Mouse (Mus musculus) urinary bladder, postnatal 4 days (tissue): Measurements from ENCODE around the gene Gipc1.

Source experiments
- DNase-seq, 2 experiments: peaks; one replicate each; pipeline ENCODE4 v3.0.0; 2021 to 2022; ENCODE audit warnings: low spot score in 2 of 2

The Gipc1 gene

GRCm38 (mm10) chr8:83648031-83648430 is 4.4 kb upstream of the Gipc1 start:
- no peak for DNase-seq

GRCm38 (mm10) chr8:83649699-83650098 is 2.8 kb upstream of the Gipc1 start:
- DNase-seq: no peak

- DNase-seq: no peak
Measured at GRCm38 (mm10) chr8:83652744-83653661, 526 bp downstream of the Gipc1 start.

GRCm38 (mm10) chr8:83653662-83654017 is 1.2 kb downstream of the Gipc1 start:
- DNase-seq: no peak

GRCm38 (mm10) chr8:83654725-83655124 is 2.2 kb downstream of the Gipc1 start:
- no peak for DNase-seq

- no peak for DNase-seq
Measured at GRCm38 (mm10) chr8:83656043-83656442, 3.6 kb downstream of the Gipc1 start.

GRCm38 (mm10) chr8:83656484-83657246 is 4.2 kb downstream of the Gipc1 start:
- no peak for DNase-seq

GRCm38 (mm10) chr8:83660545-83660944 is 8.1 kb downstream of the Gipc1 start:
- DNase-seq: no peak

GRCm38 (mm10) chr8:83660995-83661680 is 8.7 kb downstream of the Gipc1 start:
- no peak for DNase-seq

GRCm38 (mm10) chr8:83662421-83662826 is 9.9 kb downstream of the Gipc1 start:
- peak; percentile 84 to 94 for DNase-seq

GRCm38 (mm10) chr8:83664096-83664495 is 11.6 kb downstream of the Gipc1 start:
- DNase-seq: no peak

GRCm38 (mm10) chr8:83664931-83665625 is 12.6 kb downstream of the Gipc1 start:
- DNase-seq: peak in 1 of 2 experiments; percentile 66

GRCm38 (mm10) chr8:83665969-83666865 is 13.7 kb downstream of the Gipc1 start, which contains the start of gene Ptger1:
Gene Ptger1 (plus strand): TSS chr8:83666678.
- peak in 1 of 2 experiments; percentile 67 for DNase-seq

GRCm38 (mm10) chr8:83666866-83667234 is 14.4 kb downstream of the Gipc1 start:
- no peak for DNase-seq

- DNase-seq: no peak
Measured at GRCm38 (mm10) chr8:83667526-83667925, 15.0 kb downstream of the Gipc1 start.

- DNase-seq: peak; percentile 68 to 78
Measured at GRCm38 (mm10) chr8:83668010-83668916, 15.8 kb downstream of the Gipc1 start.

GRCm38 (mm10) chr8:83669013-83669412 is 16.5 kb downstream of the Gipc1 start:
- DNase-seq: no peak

GRCm38 (mm10) chr8:83672936-83673335 is 20.5 kb downstream of the Gipc1 start:
- no peak for DNase-seq

- no peak for DNase-seq
Measured at GRCm38 (mm10) chr8:83674497-83674896, 22.0 kb downstream of the Gipc1 start.
